Mouse (Mus musculus) intestine, postnatal 0 days (tissue): Measurements from ENCODE around the gene Mob1a. TPM values are rescaled to one million over a fixed set of nuclear protein-coding genes. Genes with fewer than 3 reads are reported as not detected.

Experiments used
- ATAC-seq: fragments of 200-750 bp; cut with Nextera tagmentation; 2 replicates; pipeline ENCODE4 v1.8.0; 2017; ENCODE audit warnings: mild to moderate bottlenecking, moderate TSS enrichment, moderate library complexity
- H3K27ac ChIP-seq: fragments of 300-500 bp; sonication (generic); 2 replicates; pipeline ENCODE4 v1.5.1; 2014; ENCODE audit warnings: mild to moderate bottlenecking, low read depth, low read length, moderate library complexity
- H3K27me3 ChIP-seq: fragments of 300-500 bp; sonication (generic); replicated peaks from 2 replicates; pipeline ENCODE4 v1.6.1; 2014; ENCODE audit warnings: low read length, mixed read lengths; ENCODE audit not compliant: control insufficient read depth, insufficient read depth
- H3K36me3 ChIP-seq: fragments of 300-500 bp; sonication (generic); 2 replicates; pipeline ENCODE4 v1.6.1; 2014; ENCODE audit warnings: mild to moderate bottlenecking, moderate library complexity; ENCODE audit not compliant: control insufficient read depth, insufficient read depth
- H3K4me1 ChIP-seq: fragments of 300-500 bp; sonication (generic); replicated peaks from 2 replicates; pipeline ENCODE4 v1.6.1; 2014; ENCODE audit warnings: antibody characterized with exemption, low read length, mixed read lengths; ENCODE audit not compliant: control insufficient read depth, insufficient read depth
- H3K4me2 ChIP-seq: fragments of 300-500 bp; sonication (generic); replicated peaks from 2 replicates; pipeline ENCODE4 v1.6.1; 2014; ENCODE audit warnings: low read depth, mild to moderate bottlenecking, moderate library complexity
- H3K4me3 ChIP-seq: fragments of 300-500 bp; sonication (generic); 2 replicates; pipeline ENCODE4 v1.5.1; 2014; ENCODE audit warnings: low read depth, low read length
- H3K9ac ChIP-seq: fragments of 300-500 bp; sonication (generic); 2 replicates; pipeline ENCODE4 v1.6.1; 2014; ENCODE audit warnings: mild to moderate bottlenecking, low read depth, low read length
- H3K9me3 ChIP-seq: fragments of 300-500 bp; sonication (generic); 2 replicates; pipeline ENCODE4 v1.6.1; 2016; ENCODE audit warnings: mixed run types; ENCODE audit not compliant: control insufficient read depth
- CTCF ChIP-seq: sonication (generic); IDR thresholded peaks from 2 replicates; pipeline ENCODE4 v1.5.1; 2016; ENCODE audit warnings: low read depth, mild to moderate bottlenecking, control low read depth, antibody characterized with exemption, moderate library complexity
- WGBS: fragments of 180-500 bp; shearing (Covaris S2); extraction: QIAGEN DNeasy Blood & Tissue Kit; methylation state at CpG from one replicate; pipeline ENCODE4 v1.1.7; 2014; 5-methylcytosine and 5-hydroxymethylcytosine counted together
- polyA plus RNA-seq: library from polyadenylated mRNA; unstranded; fragments of >200 nt; fragmentation: Nextera tagmentation; extraction: Ambion mirVana; gene quantifications from 2 replicates; pipeline ENCODE4 v1.2.1, GENCODE M21; 2015

The Mob1a gene
- polyA plus RNA-seq, 1 experiment from 2014 or later, result 29.7 TPM

DNA sequence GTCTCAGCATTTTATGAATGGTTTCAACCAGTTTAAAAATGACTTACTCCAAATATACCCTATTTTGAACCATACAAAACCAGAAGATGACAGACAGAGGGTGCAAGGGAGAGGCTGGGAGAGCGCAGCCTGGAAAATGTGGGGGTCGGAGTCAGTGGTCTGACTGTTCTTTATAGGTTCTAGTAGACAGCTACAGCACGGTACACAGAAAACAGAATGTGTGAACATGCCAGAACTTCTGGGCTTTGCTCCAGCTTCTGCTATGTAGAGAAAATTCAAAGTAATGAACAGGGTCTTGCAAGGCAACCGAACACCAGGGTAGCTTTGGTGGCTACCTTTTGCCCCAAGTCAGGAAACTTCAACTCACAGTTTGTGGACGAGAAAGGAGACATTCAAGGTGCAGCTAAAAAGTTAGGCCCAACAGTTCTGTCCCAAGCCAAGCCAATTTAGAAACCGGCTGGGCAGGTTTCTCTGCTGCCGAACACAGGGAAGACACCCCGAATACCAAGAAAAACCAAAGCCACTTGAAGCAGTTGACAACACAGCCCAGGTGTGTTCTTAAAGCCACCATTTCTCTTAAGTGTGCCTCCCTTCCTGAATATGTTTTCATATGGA, 66.5 kb downstream of the Mob1a start:
- Histone ChIP-seq H3K9ac (no peak overlapping the region), H3K4me2 (no peak overlapping the region), H3K36me3 (peaks cover 41% of the 10 kb centered on the region), H3K9me3 (no peaks in the 10 kb centered on the region), H3K27me3 (no peaks in the 10 kb centered on the region), H3K4me3 (no peak overlapping the region), H3K4me1 (no peaks in the 10 kb centered on the region), H3K27ac (no peak overlapping the region)
- ATAC-seq, result no peak
- TF ChIP-seq CTCF, result no peak
- 59% methylated on average over 8 of the region's 8 CpGs for WGBS

Other genes with a start within 250 kb of the Mob1a start
- 13.6 and 14.4 TPM in 2 replicates for gene Pcgf1, start 248.1 kb upstream of the Mob1a start, polyA plus RNA-seq
- 0.23 TPM in 1 of 2 replicates, not detected in the other for gene Lbx2, start 239.6 kb upstream of the Mob1a start, polyA plus RNA-seq
- gene Ccdc142, start 224.4 kb upstream of the Mob1a start, polyA plus RNA-seq, result 0.84 and 1.3 TPM in 2 replicates
- gene Gm42688, start 224.4 kb upstream of the Mob1a start, polyA plus RNA-seq, result 1.1 and 1.2 TPM in 2 replicates
- gene Mrpl53, start 217.0 kb upstream of the Mob1a start, polyA plus RNA-seq, result 113 and 115 TPM in 2 replicates
- 18.4 and 20.9 TPM in 2 replicates for gene Mogs, start 210.5 kb upstream of the Mob1a start, polyA plus RNA-seq
- gene Wbp1, start 204.5 kb upstream of the Mob1a start, polyA plus RNA-seq, result 69.1 and 72.7 TPM in 2 replicates
- 6.0 and 8.5 TPM in 2 replicates for gene Ino80b, start 200.6 kb upstream of the Mob1a start, polyA plus RNA-seq
- gene Rtkn, start 190.6 kb upstream of the Mob1a start, polyA plus RNA-seq, result 19.7 and 21.1 TPM in 2 replicates
- gene Wdr54, start 169.6 kb upstream of the Mob1a start, polyA plus RNA-seq, result 1.0 and 1.2 TPM in 2 replicates
- gene 1700003E16Rik, start 169.6 kb upstream of the Mob1a start, polyA plus RNA-seq, result 0.60 and 1.0 TPM in 2 replicates
- 47.1 and 49.9 TPM in 2 replicates for gene Dctn1, start 160.1 kb upstream of the Mob1a start, polyA plus RNA-seq
- 1.5 and 1.7 TPM in 2 replicates for gene Slc4a5, start 106.2 kb upstream of the Mob1a start, polyA plus RNA-seq
- gene Mthfd2, start 108 bp upstream of the Mob1a start, polyA plus RNA-seq, result 17.6 and 18.4 TPM in 2 replicates
- gene Bola3, start 23.1 kb downstream of the Mob1a start, polyA plus RNA-seq, result 167 and 184 TPM in 2 replicates
- 28.1 and 34.3 TPM in 2 replicates for gene Tet3, start 133.1 kb downstream of the Mob1a start, polyA plus RNA-seq
- 30.9 and 33.7 TPM in 2 replicates for gene Dguok, start 181.0 kb downstream of the Mob1a start, polyA plus RNA-seq
- gene Actg2, start 210.2 kb downstream of the Mob1a start, polyA plus RNA-seq, result 2,265 and 2,375 TPM in 2 replicates
- gene Stambp, start 246.7 kb downstream of the Mob1a start, polyA plus RNA-seq, result 24.9 and 28.1 TPM in 2 replicates